Mouse (Mus musculus): ENCODE data around the gene 4933415A04Rik. TPM values are rescaled to one million over a fixed set of nuclear protein-coding genes. Genes with fewer than 3 reads are reported as not detected.

The 4933415A04Rik gene
- polyA plus RNA-seq, 1 experiment = not detected

- Histone ChIP-seq H3K9me3 (ENCODE audit: control insufficient read depth, low read length) (no peaks in the 10 kb centered on the region), H3K4me3 (replicated peaks) (no peak overlapping the region), H3K4me1 (ENCODE audit: control insufficient read depth) (no peaks in the 10 kb centered on the region), H3K36me3 (ENCODE audit: control insufficient read depth) (no peaks in the 10 kb centered on the region), H3K27me3 (ENCODE audit: control insufficient read depth) (no peaks in the 10 kb centered on the region)
- no peak for TF ChIP-seq GATA1 (IDR thresholded peaks at IDR 0.05; ENCODE audit: low read length)
- TF ChIP-seq TAL1 (IDR thresholded peaks at IDR 0.05; ENCODE audit: low read length) = no peak
Observed at GRCm38 (mm10) chr11:43617924-43618323, 31.1 kb downstream of the 4933415A04Rik start.

- no peak for TF ChIP-seq TAL1 (IDR thresholded peaks at IDR 0.05; ENCODE audit: low read length)
- TF ChIP-seq GATA1 (IDR thresholded peaks at IDR 0.05; ENCODE audit: low read length) = no peak
- H3K4me1 ChIP-seq (ENCODE audit: control insufficient read depth) = no peaks in the 10 kb centered on the region
- H3K9me3 ChIP-seq (ENCODE audit: control insufficient read depth, low read length) = no peaks in the 10 kb centered on the region
- no peaks in the 10 kb centered on the region for H3K27me3 ChIP-seq (ENCODE audit: control insufficient read depth)
- H3K4me3 ChIP-seq (replicated peaks) = no peak overlapping the region
- no peaks in the 10 kb centered on the region for H3K36me3 ChIP-seq (ENCODE audit: control insufficient read depth)
Observed at GRCm38 (mm10) chr11:43618403-43618802, 31.6 kb downstream of the 4933415A04Rik start.

GRCm38 (mm10) chr11:43621769-43622168 is 34.9 kb downstream of the 4933415A04Rik start:
- Histone ChIP-seq H3K36me3 (ENCODE audit: control insufficient read depth) (no peaks in the 10 kb centered on the region), H3K9me3 (ENCODE audit: control insufficient read depth, low read length) (no peaks in the 10 kb centered on the region), H3K4me3 (replicated peaks) (no peak overlapping the region), H3K27me3 (ENCODE audit: control insufficient read depth) (peaks cover 3% of the 10 kb centered on the region; the same call in 1 of the 2 replicates), H3K4me1 (ENCODE audit: control insufficient read depth) (no peaks in the 10 kb centered on the region)
- TF ChIP-seq TAL1 (IDR thresholded peaks at IDR 0.05; ENCODE audit: low read length) = no peak

- no peaks in the 10 kb centered on the region for H3K9me3 ChIP-seq (ENCODE audit: control insufficient read depth, low read length)
- H3K27me3 ChIP-seq (ENCODE audit: control insufficient read depth) = peaks cover 3% of the 10 kb centered on the region; the same call in 1 of the 2 replicates
- H3K36me3 ChIP-seq (ENCODE audit: control insufficient read depth) = no peaks in the 10 kb centered on the region
- H3K4me3 ChIP-seq (replicated peaks) = no peak overlapping the region
- H3K4me1 ChIP-seq (ENCODE audit: control insufficient read depth) = no peaks in the 10 kb centered on the region
- TF ChIP-seq TAL1 (IDR thresholded peaks at IDR 0.05; ENCODE audit: low read length) (no peak), GATA1 (IDR thresholded peaks at IDR 0.05; ENCODE audit: low read length) (no peak)
Observed at GRCm38 (mm10) chr11:43624341-43624740, 37.5 kb downstream of the 4933415A04Rik start.

GRCm38 (mm10) chr11:43626300-43626926 is 39.6 kb downstream of the 4933415A04Rik start:
- Histone ChIP-seq H3K4me3 (replicated peaks) (no peak overlapping the region), H3K9me3 (ENCODE audit: control insufficient read depth, low read length) (no peaks in the 10 kb centered on the region), H3K4me1 (ENCODE audit: control insufficient read depth) (no peaks in the 10 kb centered on the region), H3K27me3 (ENCODE audit: control insufficient read depth) (peaks cover 3% of the 10 kb centered on the region; the same call in 1 of the 2 replicates), H3K36me3 (ENCODE audit: control insufficient read depth) (no peaks in the 10 kb centered on the region)
- TF ChIP-seq TAL1 (IDR thresholded peaks at IDR 0.05; ENCODE audit: low read length) = no peak
- TF ChIP-seq GATA1 (IDR thresholded peaks at IDR 0.05; ENCODE audit: low read length) = no peak

GRCm38 (mm10) chr11:43626927-43627645 is 40.2 kb downstream of the 4933415A04Rik start:
- TF ChIP-seq TAL1 (IDR thresholded peaks at IDR 0.05; ENCODE audit: low read length) (no peak), GATA1 (IDR thresholded peaks at IDR 0.05; ENCODE audit: low read length) (no peak)
- Histone ChIP-seq H3K4me1 (ENCODE audit: control insufficient read depth) (no peaks in the 10 kb centered on the region), H3K27me3 (ENCODE audit: control insufficient read depth) (peaks cover 3% of the 10 kb centered on the region; the same call in 1 of the 2 replicates), H3K9me3 (ENCODE audit: control insufficient read depth, low read length) (no peaks in the 10 kb centered on the region), H3K4me3 (replicated peaks) (no peak overlapping the region), H3K36me3 (ENCODE audit: control insufficient read depth) (no peaks in the 10 kb centered on the region)

- Histone ChIP-seq H3K27me3 (ENCODE audit: control insufficient read depth) (no peaks in the 10 kb centered on the region), H3K9me3 (ENCODE audit: control insufficient read depth, low read length) (no peaks in the 10 kb centered on the region), H3K4me1 (ENCODE audit: control insufficient read depth) (no peaks in the 10 kb centered on the region)
Observed at GRCm38 (mm10) chr11:43631645-43632044, 44.8 kb downstream of the 4933415A04Rik start.

GRCm38 (mm10) chr11:43632566-43632965 is 45.7 kb downstream of the 4933415A04Rik start:
- no peak overlapping the region for H3K4me3 ChIP-seq (replicated peaks)
- no peaks in the 10 kb centered on the region for H3K4me1 ChIP-seq (ENCODE audit: control insufficient read depth)
- no peaks in the 10 kb centered on the region for H3K9me3 ChIP-seq (ENCODE audit: control insufficient read depth, low read length)
- H3K27me3 ChIP-seq (ENCODE audit: control insufficient read depth) = no peaks in the 10 kb centered on the region
- no peaks in the 10 kb centered on the region for H3K36me3 ChIP-seq (ENCODE audit: control insufficient read depth)
- TF ChIP-seq GATA1 (IDR thresholded peaks at IDR 0.05; ENCODE audit: low read length) (no peak), TAL1 (IDR thresholded peaks at IDR 0.05; ENCODE audit: low read length) (no peak)

More at GRCm38 (mm10) chr11:43631645-43632044, 44.8 kb downstream of the 4933415A04Rik start:
- H3K36me3 ChIP-seq (ENCODE audit: control insufficient read depth) = no peaks in the 10 kb centered on the region
- no peak for TF ChIP-seq GATA1 (IDR thresholded peaks at IDR 0.05; ENCODE audit: low read length)
- TF ChIP-seq TAL1 (IDR thresholded peaks at IDR 0.05; ENCODE audit: low read length) = no peak
- no peak overlapping the region for H3K4me3 ChIP-seq (replicated peaks)

GRCm38 (mm10) chr11:43633165-43633564 is 46.3 kb downstream of the 4933415A04Rik start:
- H3K27me3 ChIP-seq (ENCODE audit: control insufficient read depth) = no peaks in the 10 kb centered on the region
- no peak overlapping the region for H3K4me3 ChIP-seq (replicated peaks)
- H3K36me3 ChIP-seq (ENCODE audit: control insufficient read depth) = no peaks in the 10 kb centered on the region
- H3K4me1 ChIP-seq (ENCODE audit: control insufficient read depth) = no peaks in the 10 kb centered on the region
- no peak for TF ChIP-seq GATA1 (IDR thresholded peaks at IDR 0.05; ENCODE audit: low read length)
- no peak for TF ChIP-seq TAL1 (IDR thresholded peaks at IDR 0.05; ENCODE audit: low read length)
- no peaks in the 10 kb centered on the region for H3K9me3 ChIP-seq (ENCODE audit: control insufficient read depth, low read length)

Data from erythroblast, embryonic 14.5 days (primary cell).